Mouse (Mus musculus): ENCODE measurements around the gene Fut9.

DNA sequence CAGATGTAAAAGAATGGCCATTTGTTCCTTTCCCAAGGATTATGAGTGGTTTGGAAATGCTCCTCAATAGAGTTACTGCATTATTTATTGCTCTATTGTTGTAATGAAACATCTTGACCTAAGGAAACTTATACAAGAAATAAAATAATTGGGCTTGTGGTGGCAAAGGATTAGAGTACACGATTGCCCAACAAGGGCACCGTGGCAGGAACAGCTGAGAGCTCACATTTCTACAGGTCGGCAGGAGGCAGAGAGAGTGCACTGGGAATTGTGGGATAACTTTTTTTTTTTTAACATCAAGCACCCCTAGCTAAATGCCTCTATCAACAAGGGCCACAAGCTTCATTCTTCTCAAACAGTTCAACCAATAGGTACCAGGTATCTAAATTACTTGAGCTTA is 148.1 kb downstream of the Fut9 start:
- no peak for TF ChIP-seq POLR2A (IDR thresholded peaks at IDR 0.05; ENCODE audit: control insufficient read depth, low read depth, low read length)
- TF ChIP-seq CTCF (IDR thresholded peaks at IDR 0.05; ENCODE audit: control insufficient read depth, insufficient read depth, insufficient replicate concordance, low read depth, low read length) = no peak

Data from testis, adult 2 months (tissue).